Comparison of ENCODE assay signal across 13 mouse cellular contexts in genomic region chr7:82770207-82770606, GRCm38 (mm10).
DNase-seq lines count a peak whose midpoint lies in the region; ATAC-seq and TF ChIP-seq lines count a peak whose summit lies in the region.
"Had no signal": no experiment of that assay in that cellular context is flagged by ENCODE, and none has a peak within 500 bp of the region (broad histone marks: within the 10 kb centered on the region; RNA-seq: fewer than 3 reads in every experiment).

No protein-coding gene starts in this region.

- 73% methylated on average over 6 of the region's 6 CpGs for WGBS in kidney, postnatal 0 days
- WGBS in kidney, embryonic 14.5 days, result 65% methylated on average over 6 of the region's 6 CpGs
- 63% methylated on average over 6 of the region's 6 CpGs for WGBS in embryonic facial prominence, embryonic 10.5 days
- WGBS in limb, embryonic 14.5 days, result 47% methylated on average over 6 of the region's 6 CpGs

- TF ChIP-seq POLR2A in limb, embryonic 14.5 days (IDR thresholded peaks at IDR 0.05; ENCODE audit: borderline replicate concordance, extremely low read depth, insufficient read depth, insufficient read length), result no peak

- DNase-seq in kidney, postnatal 0 days (ENCODE audit: low spot score), result no peak
- DNase-seq in adrenal gland, postnatal 14 days, result peak; percentile 49
- no peak for DNase-seq in embryonic facial prominence, embryonic 10.5 days (ENCODE audit: low spot score)
- DNase-seq in limb, embryonic 14.5 days (ENCODE audit: low spot score), result no peak
- no peak for DNase-seq in testis, postnatal 10 days (ENCODE audit: low spot score)
- DNase-seq in ovary, postnatal 36 days (ENCODE audit: low spot score), result no peak
- DNase-seq: cerebellum, adult 2 months; kidney, postnatal 36 days; lung, postnatal 14 days had no signal

- H3K4me1 ChIP-seq in kidney, postnatal 0 days (replicated peaks; ENCODE audit: insufficient read depth, low read length), result no peaks in the 10 kb centered on the region
- H3K4me1 ChIP-seq in kidney, embryonic 14.5 days (ENCODE audit: control insufficient read depth, insufficient read depth, low read length), result peaks cover 17% of the 10 kb centered on the region
- H3K4me1 ChIP-seq in embryonic facial prominence, embryonic 10.5 days, result peaks cover 52% of the 10 kb centered on the region
- H3K4me1 ChIP-seq in limb, embryonic 14.5 days (ENCODE audit: control insufficient read depth, insufficient read depth, low read length), result peaks cover 26% of the 10 kb centered on the region

- TF ChIP-seq CTCF in kidney, postnatal 0 days (IDR thresholded peaks at IDR 0.05; ENCODE audit: low read depth), result peak; percentile 18; the same call in 1 of the 2 replicates

- H3K9ac ChIP-seq in kidney, postnatal 0 days (ENCODE audit: low read depth, low read length), result no peak overlapping the region
- H3K9ac ChIP-seq in kidney, embryonic 14.5 days (ENCODE audit: low read depth, low read length), result no peak overlapping the region
- no peak overlapping the region for H3K9ac ChIP-seq in limb, embryonic 14.5 days (ENCODE audit: low read depth, low read length, severe bottlenecking)
- H3K9ac ChIP-seq: heart, embryonic 15.5 days had no signal

- no peak for ATAC-seq in kidney, postnatal 0 days (replicated peaks; ENCODE audit: low FRiP score, low read depth)
- ATAC-seq in kidney, embryonic 14.5 days (ENCODE audit: low FRiP score, low TSS enrichment), result no peak
- no peak for ATAC-seq in limb, embryonic 14.5 days (ENCODE audit: low FRiP score, low read depth)
- ATAC-seq: intestine, postnatal 0 days had no signal

- no peaks in the 10 kb centered on the region for H3K9me3 ChIP-seq in kidney, postnatal 0 days (replicated peaks; ENCODE audit: low read length)
- no peaks in the 10 kb centered on the region for H3K9me3 ChIP-seq in kidney, embryonic 14.5 days (ENCODE audit: control insufficient read depth, low read length)
- H3K9me3 ChIP-seq in embryonic facial prominence, embryonic 10.5 days, result peaks cover 7% of the 10 kb centered on the region
- no peaks in the 10 kb centered on the region for H3K9me3 ChIP-seq in limb, embryonic 14.5 days (ENCODE audit: control insufficient read depth, low read length)
- H3K9me3 ChIP-seq: heart, embryonic 15.5 days had no signal

- H3K27me3 ChIP-seq in kidney, postnatal 0 days (ENCODE audit: insufficient read depth, low read length), result no peaks in the 10 kb centered on the region
- no peaks in the 10 kb centered on the region for H3K27me3 ChIP-seq in kidney, embryonic 14.5 days (ENCODE audit: control insufficient read depth, insufficient read depth, low read length)
- no peaks in the 10 kb centered on the region for H3K27me3 ChIP-seq in embryonic facial prominence, embryonic 10.5 days (replicated peaks; ENCODE audit: low read depth, poor library complexity, severe bottlenecking)
- H3K27me3 ChIP-seq in limb, embryonic 14.5 days (ENCODE audit: control insufficient read depth, insufficient read depth, low read length), result no peaks in the 10 kb centered on the region
- H3K27me3 ChIP-seq: CH12.LX; heart, embryonic 15.5 days had no signal

- H3K4me3 ChIP-seq in kidney, postnatal 0 days (replicated peaks; ENCODE audit: low read depth, low read length), result no peak overlapping the region
- H3K4me3 ChIP-seq in kidney, embryonic 14.5 days (ENCODE audit: low read length), result no peak overlapping the region
- no peak overlapping the region for H3K4me3 ChIP-seq in embryonic facial prominence, embryonic 10.5 days
- H3K4me3 ChIP-seq in limb, embryonic 14.5 days (replicated peaks; ENCODE audit: low read length), result no peak overlapping the region
- H3K4me3 ChIP-seq: heart, embryonic 15.5 days had no signal

- H3K27ac ChIP-seq in kidney, postnatal 0 days, result no peak overlapping the region
- H3K27ac ChIP-seq in kidney, embryonic 14.5 days (ENCODE audit: low read depth, low read length), result no peak overlapping the region
- H3K27ac ChIP-seq in embryonic facial prominence, embryonic 10.5 days (replicated peaks), result peak overlapping the region; percentile 40
- 0 out of 2 replicates have a peak overlapping the region, but pooled peaks have one; percentile 13 for H3K27ac ChIP-seq in limb, embryonic 14.5 days (replicated peaks; ENCODE audit: low read depth, low read length)
- H3K27ac ChIP-seq: heart, embryonic 15.5 days had no signal

- H3K36me3 ChIP-seq in kidney, postnatal 0 days (ENCODE audit: insufficient read depth, low read length), result no peaks in the 10 kb centered on the region
- no peaks in the 10 kb centered on the region for H3K36me3 ChIP-seq in kidney, embryonic 14.5 days (ENCODE audit: control insufficient read depth, insufficient read depth, low read length)
- H3K36me3 ChIP-seq in embryonic facial prominence, embryonic 10.5 days (replicated peaks), result peaks cover 21% of the 10 kb centered on the region
- H3K36me3 ChIP-seq in limb, embryonic 14.5 days (ENCODE audit: control insufficient read depth, insufficient read depth, low read length), result peaks cover 3% of the 10 kb centered on the region; the same call in 1 of the 2 replicates
- H3K36me3 ChIP-seq: heart, embryonic 15.5 days had no signal

- H3K4me2 ChIP-seq in kidney, postnatal 0 days (ENCODE audit: low read length), result no peak overlapping the region
- no peak overlapping the region for H3K4me2 ChIP-seq in kidney, embryonic 14.5 days (replicated peaks; ENCODE audit: low read depth, low read length)
- H3K4me2 ChIP-seq in limb, embryonic 14.5 days (replicated peaks; ENCODE audit: low read depth, low read length, severe bottlenecking), result no peak overlapping the region
- H3K4me2 ChIP-seq: heart, embryonic 15.5 days had no signal

Comparison
In these comparisons a context has a peak if more than half of its experiments do, and no peak if none do; other contexts are left out.
1. H3K27ac ChIP-seq: peak in embryonic facial prominence, embryonic 10.5 days (single experiment) and limb, embryonic 14.5 days (single experiment); none in kidney, postnatal 0 days (single experiment) and kidney, embryonic 14.5 days (single experiment).